Mouse (Mus musculus) adrenal gland, postnatal 36 days (tissue): Measurements from ENCODE around the gene Csnk2a2. TPM values are rescaled to one million over a fixed set of nuclear protein-coding genes. Genes with fewer than 3 reads are reported as not detected.

Source experiments
- DNase-seq, 2 experiments: peaks; one replicate each; pipeline ENCODE4 v3.0.0; 2021; ENCODE audit warnings: mixed read lengths in 1 of 2
- long read RNA-seq, 2 experiments: library from polyadenylated mRNA; stranded (forward); transcript quantifications; one replicate each; pipeline ENCODE4 v2.0.0; 2021; ENCODE audit warnings: borderline sequencing depth in 2 of 2
- total RNA-seq, 2 experiments: library from RNA; stranded (reverse); gene quantifications; 2 replicates each; pipeline ENCODE4 v1.2.3; 2021

Csnk2a2 gene
- 10 to 100 TPM; 74.0 to 87.9 TPM for total RNA-seq
- long read RNA-seq, experiment 1, full-length matches to known transcripts, result 28 of 59 reads
- long read RNA-seq, experiment 1, partial matches to known transcripts, result 20 of 59 reads
- long read RNA-seq, experiment 1, other reads (novel, unspliced or antisense), result 11 of 59 reads
- long read RNA-seq, experiment 2, full-length matches to known transcripts, result 15 of 21 reads
- long read RNA-seq, experiment 2, partial matches to known transcripts, result 0 of 21 reads
- long read RNA-seq, experiment 2, other reads (novel, unspliced or antisense), result 6 of 21 reads

GRCm38 (mm10) chr8:95490006-95490405, at the start of gene Csnk2a2:
Gene Csnk2a2 (minus strand): TSS chr8:95490039.
- DNase-seq, result peak; percentile 41 to 65

- DNase-seq, result no peak
Observed at GRCm38 (mm10) chr8:95539487-95539886, 49.6 kb upstream of the Csnk2a2 start.

- DNase-seq, result peak; percentile 80 to 83
Observed at GRCm38 (mm10) chr8:95533584-95534387, 43.9 kb upstream of the Csnk2a2 start, which contains the start of gene Ccdc113. Gene Ccdc113 (plus strand): TSS chr8:95534085.

GRCm38 (mm10) chr8:95532206-95532605, 42.4 kb upstream of the Csnk2a2 start:
- no peak for DNase-seq

GRCm38 (mm10) chr8:95528750-95529310, 39.0 kb upstream of the Csnk2a2 start:
- DNase-seq, result no peak

GRCm38 (mm10) chr8:95528194-95528593, 38.4 kb upstream of the Csnk2a2 start:
- DNase-seq, result no peak

GRCm38 (mm10) chr8:95523991-95524390, 34.2 kb upstream of the Csnk2a2 start:
- no peak for DNase-seq

GRCm38 (mm10) chr8:95516928-95517327, 27.1 kb upstream of the Csnk2a2 start:
- DNase-seq, result no peak

- peak; percentile 35 to 37 for DNase-seq
Observed at GRCm38 (mm10) chr8:95513219-95513618, 23.4 kb upstream of the Csnk2a2 start.

GRCm38 (mm10) chr8:95512257-95512656, 22.4 kb upstream of the Csnk2a2 start:
- DNase-seq, result no peak

- DNase-seq, result no peak
Observed at GRCm38 (mm10) chr8:95506245-95506644, 16.4 kb upstream of the Csnk2a2 start.

- no peak for DNase-seq
Observed at GRCm38 (mm10) chr8:95505606-95506005, 15.8 kb upstream of the Csnk2a2 start.

- no peak for DNase-seq
Observed at GRCm38 (mm10) chr8:95504835-95505234, 15.0 kb upstream of the Csnk2a2 start.

GRCm38 (mm10) chr8:95502431-95502830, 12.6 kb upstream of the Csnk2a2 start:
- DNase-seq, result no peak

GRCm38 (mm10) chr8:95500436-95500835, 10.6 kb upstream of the Csnk2a2 start:
- DNase-seq, result no peak

- DNase-seq, result peak in 1 of 2 experiments; percentile 11
Observed at GRCm38 (mm10) chr8:95499266-95500064, 9.6 kb upstream of the Csnk2a2 start.

GRCm38 (mm10) chr8:95497821-95498220, 8.0 kb upstream of the Csnk2a2 start:
- peak; percentile 72 to 85 for DNase-seq

- DNase-seq, result no peak
Observed at GRCm38 (mm10) chr8:95496420-95496819, 6.6 kb upstream of the Csnk2a2 start.

- no peak for DNase-seq
Observed at GRCm38 (mm10) chr8:95495444-95495843, 5.6 kb upstream of the Csnk2a2 start.

GRCm38 (mm10) chr8:95492057-95492456, 2.2 kb upstream of the Csnk2a2 start:
- DNase-seq, result no peak

- DNase-seq, result peak; percentile 91 to 95
Observed at GRCm38 (mm10) chr8:95488698-95489332, 1.0 kb downstream of the Csnk2a2 start.
